Comparison of ENCODE assay signal across 27 mouse cellular contexts in genomic region chr12:80081440-80081839, GRCm38 (mm10). TPM values are rescaled to one million over a fixed set of nuclear protein-coding genes. Genes with fewer than 3 reads are reported as not detected.
DNase-seq lines count a peak whose midpoint lies in the region; ATAC-seq and TF ChIP-seq lines count a peak whose summit lies in the region.
"Had no signal": no experiment of that assay in that cellular context is flagged by ENCODE, and none has a peak within 500 bp of the region (broad histone marks: within the 10 kb centered on the region; RNA-seq: fewer than 3 reads in every experiment).

No protein-coding gene starts in this region.

- H3K9me3 ChIP-seq in kidney, embryonic 14.5 days (ENCODE audit: control insufficient read depth, low read length) = no peaks in the 10 kb centered on the region
- H3K9me3 ChIP-seq in midbrain, postnatal 0 days (ENCODE audit: low read length) = no peaks in the 10 kb centered on the region
- no peaks in the 10 kb centered on the region for H3K9me3 ChIP-seq in midbrain, embryonic 15.5 days
- no peaks in the 10 kb centered on the region for H3K9me3 ChIP-seq in neural tube, embryonic 14.5 days (ENCODE audit: control insufficient read depth, low read length)
- H3K9me3 ChIP-seq: embryonic facial prominence, embryonic 12.5 days; heart, embryonic 12.5 days; hindbrain, embryonic 12.5 days; limb, embryonic 13.5 days; lung, embryonic 15.5 days; midbrain, embryonic 12.5 days had no signal

- no peak for TF ChIP-seq CTCF in heart, adult 2 months (IDR thresholded peaks at IDR 0.05)
- TF ChIP-seq CTCF in midbrain, postnatal 0 days (IDR thresholded peaks at IDR 0.05) = no peak

- peaks cover 7% of the 10 kb centered on the region for H3K36me3 ChIP-seq in heart, adult 2 months (ENCODE audit: control insufficient read depth, insufficient read depth, low read length)
- H3K36me3 ChIP-seq in kidney, embryonic 14.5 days (ENCODE audit: control insufficient read depth, insufficient read depth, low read length) = no peaks in the 10 kb centered on the region
- H3K36me3 ChIP-seq in midbrain, postnatal 0 days (ENCODE audit: insufficient read depth, low read length) = no peaks in the 10 kb centered on the region
- no peaks in the 10 kb centered on the region for H3K36me3 ChIP-seq in midbrain, embryonic 15.5 days (replicated peaks)
- no peaks in the 10 kb centered on the region for H3K36me3 ChIP-seq in neural tube, embryonic 14.5 days (ENCODE audit: control insufficient read depth, insufficient read depth, low read length)
- H3K36me3 ChIP-seq: embryonic facial prominence, embryonic 12.5 days; heart, embryonic 12.5 days; hindbrain, embryonic 12.5 days; limb, embryonic 13.5 days; lung, embryonic 15.5 days; midbrain, embryonic 12.5 days had no signal

- no peaks in the 10 kb centered on the region for H3K79me2 ChIP-seq in heart, adult 2 months (replicated peaks; ENCODE audit: control insufficient read depth, insufficient read depth, low read length)

- DNase-seq in heart, adult 2 months = no peak
- no peak for DNase-seq in heart, postnatal 10 days
- no peak for DNase-seq in kidney, postnatal 10 days
- DNase-seq in midbrain, postnatal 0 days (ENCODE audit: low spot score) = peak; percentile 17
- DNase-seq: adrenal gland, postnatal 10 days; cerebellum, adult 11 months; cerebellum, adult 9-10 months; cerebellum, postnatal 36 days; gastrocnemius, postnatal 14 days; heart, adult 11 months; kidney, adult 18-20 months; lung, postnatal 36 days; thymus, adult 2 months; thymus, postnatal 4 days had no signal

- no peak for TF ChIP-seq EP300 in heart, adult 2 months (IDR thresholded peaks at IDR 0.05; ENCODE audit: insufficient read depth, low read depth, low read length)

- H3K4me2 ChIP-seq in kidney, embryonic 14.5 days (replicated peaks; ENCODE audit: low read depth, low read length) = no peak overlapping the region
- H3K4me2 ChIP-seq in midbrain, postnatal 0 days (ENCODE audit: low read depth, low read length, poor library complexity, severe bottlenecking) = no peak overlapping the region
- H3K4me2 ChIP-seq in midbrain, embryonic 15.5 days = no peak overlapping the region
- H3K4me2 ChIP-seq in neural tube, embryonic 14.5 days (ENCODE audit: low read depth, low read length) = no peak overlapping the region
- H3K4me2 ChIP-seq: embryonic facial prominence, embryonic 12.5 days; heart, embryonic 12.5 days; hindbrain, embryonic 12.5 days; limb, embryonic 13.5 days; liver, embryonic 11.5 days; lung, embryonic 15.5 days; midbrain, embryonic 12.5 days had no signal

- H3K4me1 ChIP-seq in heart, adult 2 months (ENCODE audit: control insufficient read depth, insufficient read depth, low read length) = peaks cover 27% of the 10 kb centered on the region
- peaks cover 35% of the 10 kb centered on the region for H3K4me1 ChIP-seq in kidney, embryonic 14.5 days (ENCODE audit: control insufficient read depth, insufficient read depth, low read length)
- H3K4me1 ChIP-seq in midbrain, postnatal 0 days (ENCODE audit: insufficient read depth, low read length) = no peaks in the 10 kb centered on the region
- H3K4me1 ChIP-seq in midbrain, embryonic 15.5 days = no peaks in the 10 kb centered on the region
- H3K4me1 ChIP-seq in neural tube, embryonic 14.5 days (ENCODE audit: control insufficient read depth, insufficient read depth, low read length) = no peaks in the 10 kb centered on the region

- ATAC-seq in kidney, embryonic 14.5 days (ENCODE audit: low FRiP score, low TSS enrichment) = peak; percentile 21; the same call in 1 of the 2 replicates
- no peak for ATAC-seq in midbrain, postnatal 0 days (ENCODE audit: low FRiP score)
- ATAC-seq in midbrain, embryonic 15.5 days (replicated peaks) = no peak
- peak; percentile 34 for ATAC-seq in neural tube, embryonic 14.5 days (ENCODE audit: low read depth)
- ATAC-seq in granulocyte monocyte progenitor cell, adult 5-6 weeks (replicated peaks; ENCODE audit: poor library complexity, severe bottlenecking) = no peak
- ATAC-seq: forebrain, embryonic 16.5 days; Patski had no signal

- peak overlapping the region; percentile 95; the same call in 1 of the 2 replicates for H3K27ac ChIP-seq in heart, adult 2 months
- H3K27ac ChIP-seq in kidney, embryonic 14.5 days (ENCODE audit: low read depth, low read length) = peak overlapping the region; percentile 56; the same call in 1 of the 2 replicates
- no peak overlapping the region for H3K27ac ChIP-seq in midbrain, postnatal 0 days (ENCODE audit: low read depth, low read length)
- H3K27ac ChIP-seq in midbrain, embryonic 15.5 days = no peak overlapping the region
- H3K27ac ChIP-seq in neural tube, embryonic 14.5 days (ENCODE audit: low read depth, low read length) = no peak overlapping the region
- H3K27ac ChIP-seq: embryonic facial prominence, embryonic 12.5 days; hindbrain, embryonic 12.5 days; limb, embryonic 13.5 days; lung, embryonic 15.5 days; midbrain, embryonic 12.5 days had no signal

- no peak for TF ChIP-seq POLR2A in heart, adult 2 months (IDR thresholded peaks at IDR 0.05; ENCODE audit: insufficient read depth, low read depth, low read length)

- H3K27me3 ChIP-seq in heart, adult 2 months (ENCODE audit: control insufficient read depth, insufficient read depth, low read length) = no peaks in the 10 kb centered on the region
- H3K27me3 ChIP-seq in kidney, embryonic 14.5 days (ENCODE audit: control insufficient read depth, insufficient read depth, low read length) = no peaks in the 10 kb centered on the region
- H3K27me3 ChIP-seq in midbrain, postnatal 0 days (ENCODE audit: insufficient read depth, low read length) = no peaks in the 10 kb centered on the region
- no peaks in the 10 kb centered on the region for H3K27me3 ChIP-seq in midbrain, embryonic 15.5 days (replicated peaks)
- H3K27me3 ChIP-seq in neural tube, embryonic 14.5 days (ENCODE audit: control insufficient read depth, insufficient read depth, low read length) = no peaks in the 10 kb centered on the region
- H3K27me3 ChIP-seq: embryonic facial prominence, embryonic 12.5 days; heart, embryonic 12.5 days; hindbrain, embryonic 12.5 days; limb, embryonic 13.5 days; lung, embryonic 15.5 days; midbrain, embryonic 12.5 days; Patski had no signal

- no peak overlapping the region for H3K9ac ChIP-seq in heart, adult 2 months (ENCODE audit: low read depth, low read length)
- H3K9ac ChIP-seq in kidney, embryonic 14.5 days (ENCODE audit: low read depth, low read length) = no peak overlapping the region
- H3K9ac ChIP-seq in midbrain, postnatal 0 days (replicated peaks; ENCODE audit: low read length, poor library complexity, severe bottlenecking) = no peak overlapping the region
- H3K9ac ChIP-seq in midbrain, embryonic 15.5 days = no peak overlapping the region
- no peak overlapping the region for H3K9ac ChIP-seq in neural tube, embryonic 14.5 days (replicated peaks; ENCODE audit: low read depth, low read length)
- H3K9ac ChIP-seq: embryonic facial prominence, embryonic 12.5 days; heart, embryonic 12.5 days; hindbrain, embryonic 12.5 days; limb, embryonic 13.5 days; lung, embryonic 15.5 days; midbrain, embryonic 12.5 days had no signal

- H3K4me3 ChIP-seq in heart, adult 2 months = no peak overlapping the region
- H3K4me3 ChIP-seq in kidney, embryonic 14.5 days (ENCODE audit: low read length) = no peak overlapping the region
- H3K4me3 ChIP-seq in midbrain, postnatal 0 days (ENCODE audit: low read depth, low read length) = no peak overlapping the region
- H3K4me3 ChIP-seq in midbrain, embryonic 15.5 days = no peak overlapping the region
- H3K4me3 ChIP-seq in neural tube, embryonic 14.5 days (ENCODE audit: low read depth, low read length) = no peak overlapping the region
- H3K4me3 ChIP-seq: embryonic facial prominence, embryonic 12.5 days; heart, embryonic 12.5 days; hindbrain, embryonic 12.5 days; limb, embryonic 13.5 days; lung, embryonic 15.5 days; midbrain, embryonic 12.5 days had no signal

- 96% methylated on average over 2 of the region's 2 CpGs for WGBS in heart, adult 2 months
- 29% methylated on average over 2 of the region's 2 CpGs for WGBS in kidney, embryonic 14.5 days
- WGBS in midbrain, postnatal 0 days = 87% methylated on average over 2 of the region's 2 CpGs
- WGBS in midbrain, embryonic 15.5 days = 84% methylated on average over 2 of the region's 2 CpGs
- WGBS in neural tube, embryonic 14.5 days = 56% methylated on average over 2 of the region's 2 CpGs

- intact Hi-C loops in heart, adult 2 months (cut with DNase I) = loop anchor here (10.0 kb wide), 1 partner anchor 57 kb away; no protein-coding TSS in a partner anchor
- intact Hi-C loops in heart, postnatal 10 days (cut with DNase I) = no loop called here

RNA-seq across cellular contexts. Expression of gene Zfp36l1, which starts 31.4 kb away (rescaled TPM):
- total RNA-seq in heart, adult 2 months (2021) = 10 to 100 TPM; 74.4 to 79.4 TPM
- 43.3 and 65.0 TPM in 2 replicates for polyA plus RNA-seq in heart, adult 2 months (2012; rRNA removed)
- 100 to 1,000 TPM; 126 to 152 TPM for total RNA-seq in heart, postnatal 10 days (2021)
- polyA plus RNA-seq in kidney, embryonic 14.5 days (2014; fragmentation: Nextera tagmentation; extraction: Ambion mirVana) = 166 and 175 TPM in 2 replicates
- 32.7 and 47.4 TPM in 2 replicates for total RNA-seq in midbrain, postnatal 0 days (2014; rRNA removed)
- 46.3 and 48.5 TPM in 2 replicates for polyA plus RNA-seq in midbrain, postnatal 0 days (2015; fragmentation: Nextera tagmentation; extraction: Ambion mirVana)
- polyA plus RNA-seq in midbrain, embryonic 15.5 days (2015; fragmentation: Nextera tagmentation; extraction: Ambion mirVana) = 37.1 and 41.4 TPM in 2 replicates
- polyA plus RNA-seq in neural tube, embryonic 14.5 days (2014; fragmentation: Nextera tagmentation; extraction: Ambion mirVana) = 26.6 and 41.0 TPM in 2 replicates
- 1.9 and 8.5 TPM in 2 replicates for total RNA-seq in granulocyte monocyte progenitor cell, adult 5-6 weeks (2014; fragmentation: Nextera tagmentation)
- total RNA-seq in granulocyte monocyte progenitor cell, adult 5-6 weeks (2017) = 0.36 and 0.56 TPM in 2 replicates

Comparison
In these comparisons a context has a peak if more than half of its experiments do, and no peak if none do; other contexts are left out.
1. H3K27ac ChIP-seq: peak in heart, adult 2 months (single experiment) and kidney, embryonic 14.5 days (single experiment); none in midbrain, postnatal 0 days (single experiment), midbrain, embryonic 15.5 days (single experiment) and neural tube, embryonic 14.5 days (single experiment).
2. ATAC-seq: peak in kidney, embryonic 14.5 days (single experiment) and neural tube, embryonic 14.5 days (single experiment); none in midbrain, postnatal 0 days (single experiment), midbrain, embryonic 15.5 days (single experiment) and granulocyte monocyte progenitor cell, adult 5-6 weeks (single experiment).